ENCODE assay signal across 8 mouse cellular contexts in the genomic region with DNA sequence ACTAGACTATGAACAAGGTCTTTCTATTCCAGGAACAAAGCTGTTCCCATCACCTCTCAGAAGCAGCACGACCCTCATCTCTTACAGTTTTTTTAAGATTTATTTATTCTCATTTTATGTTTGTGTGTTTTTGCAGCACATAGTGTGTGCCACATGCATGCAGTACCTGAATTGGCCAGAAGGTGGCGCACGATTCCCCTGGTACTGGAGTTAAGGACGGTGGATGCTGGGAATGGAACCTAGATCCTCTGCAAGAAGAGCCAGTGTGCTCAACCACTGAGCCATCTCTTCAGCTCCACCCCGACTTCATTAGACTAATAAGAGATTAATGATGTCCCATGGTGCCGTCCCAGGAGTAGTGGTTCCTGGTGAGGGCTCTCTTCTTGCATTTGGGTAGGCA. TPM values are rescaled to one million over a fixed set of nuclear protein-coding genes. Genes with fewer than 3 reads are reported as not detected.
DNase-seq lines count a peak whose midpoint lies in the region; ATAC-seq lines count a peak whose summit lies in the region.

No protein-coding gene starts in this region.

- H3K27ac ChIP-seq in midbrain, embryonic 11.5 days (ENCODE audit: low read depth, low read length): no peak overlapping the region
- H3K27ac ChIP-seq in midbrain, embryonic 15.5 days: no peak overlapping the region

- no peaks in the 10 kb centered on the region for H3K9me3 ChIP-seq in midbrain, embryonic 11.5 days (ENCODE audit: control insufficient read depth, low read length)
- no peaks in the 10 kb centered on the region for H3K9me3 ChIP-seq in midbrain, embryonic 15.5 days

- no peak for ATAC-seq in midbrain, embryonic 11.5 days (ENCODE audit: low FRiP score)
- no peak for ATAC-seq in midbrain, embryonic 15.5 days (replicated peaks)

- 43% methylated on average over 6 of the region's 6 CpGs for WGBS in midbrain, embryonic 11.5 days
- 45% methylated on average over 6 of the region's 6 CpGs for WGBS in midbrain, embryonic 15.5 days

- H3K36me3 ChIP-seq in midbrain, embryonic 11.5 days (ENCODE audit: control insufficient read depth, insufficient read depth, low read length): no peaks in the 10 kb centered on the region
- H3K36me3 ChIP-seq in midbrain, embryonic 15.5 days (replicated peaks): no peaks in the 10 kb centered on the region

- DNase-seq in embryo, embryonic 10 days (ENCODE audit: low spot score): peak; percentile 61
- no peak for DNase-seq in embryo, embryonic 11 days
- peak; percentile 92 for DNase-seq in midbrain, embryonic 11.5 days (ENCODE audit: low spot score, missing footprints)
- DNase-seq in c-Kit-positive CD71-negative TER-119-negative erythroid progenitor cells, embryonic 14.5 days (ENCODE audit: low read depth): peak; percentile 46
- peak; percentile 60 to 63 for DNase-seq in kidney, postnatal 4 days
- peak; percentile 12 to 49 for DNase-seq in spleen, postnatal 14 days (ENCODE audit: low spot score in 2 of 2)
- DNase-seq in right cerebral cortex, postnatal 36 days (ENCODE audit: low spot score in 2 of 2): no peak

- H3K4me3 ChIP-seq in midbrain, embryonic 11.5 days (ENCODE audit: low read depth, low read length): no peak overlapping the region
- H3K4me3 ChIP-seq in midbrain, embryonic 15.5 days: no peak overlapping the region

- H3K9ac ChIP-seq in midbrain, embryonic 11.5 days (ENCODE audit: low read length): no peak overlapping the region
- no peak overlapping the region for H3K9ac ChIP-seq in midbrain, embryonic 15.5 days

- no peak overlapping the region for H3K4me2 ChIP-seq in midbrain, embryonic 11.5 days
- H3K4me2 ChIP-seq in midbrain, embryonic 15.5 days: no peak overlapping the region

- H3K27me3 ChIP-seq in midbrain, embryonic 11.5 days (ENCODE audit: control insufficient read depth, insufficient read depth, low read length): no peaks in the 10 kb centered on the region
- no peaks in the 10 kb centered on the region for H3K27me3 ChIP-seq in midbrain, embryonic 15.5 days (replicated peaks)

- no peaks in the 10 kb centered on the region for H3K4me1 ChIP-seq in midbrain, embryonic 11.5 days (ENCODE audit: control insufficient read depth, insufficient read depth, low read length)
- no peaks in the 10 kb centered on the region for H3K4me1 ChIP-seq in midbrain, embryonic 15.5 days

RNA-seq across cellular contexts. Expression of a gene that starts 29.2 kb away (rescaled TPM):
- polyA plus RNA-seq in midbrain, embryonic 11.5 days (2014; fragmentation: Nextera tagmentation; extraction: Ambion mirVana): 1.1 and 2.6 TPM in 2 replicates
- 2.6 and 2.8 TPM in 2 replicates for polyA plus RNA-seq in midbrain, embryonic 15.5 days (2015; fragmentation: Nextera tagmentation; extraction: Ambion mirVana)

Comparison
In these comparisons a context has a peak if more than half of its experiments do, and no peak if none do; other contexts are left out.
1. DNase-seq: peak in embryo, embryonic 10 days (single experiment), midbrain, embryonic 11.5 days (single experiment), c-Kit-positive CD71-negative TER-119-negative erythroid progenitor cells, embryonic 14.5 days (single experiment), kidney, postnatal 4 days (2 of 2) and spleen, postnatal 14 days (2 of 2); none in embryo, embryonic 11 days (single experiment) and right cerebral cortex, postnatal 36 days (0 of 2).